Mouse (Mus musculus) CD8-positive naive resting alpha-beta T cell, adult 2 months (primary cell): Measurements from ENCODE around the gene Cmss1.

Experiments
- DNase-seq, 2 experiments: peaks; one replicate each; pipeline ENCODE4 v3.0.0; 2022; ENCODE audit warnings: low read depth in 2 of 2, low spot score in 2 of 2

Gene Cmss1

DNA sequence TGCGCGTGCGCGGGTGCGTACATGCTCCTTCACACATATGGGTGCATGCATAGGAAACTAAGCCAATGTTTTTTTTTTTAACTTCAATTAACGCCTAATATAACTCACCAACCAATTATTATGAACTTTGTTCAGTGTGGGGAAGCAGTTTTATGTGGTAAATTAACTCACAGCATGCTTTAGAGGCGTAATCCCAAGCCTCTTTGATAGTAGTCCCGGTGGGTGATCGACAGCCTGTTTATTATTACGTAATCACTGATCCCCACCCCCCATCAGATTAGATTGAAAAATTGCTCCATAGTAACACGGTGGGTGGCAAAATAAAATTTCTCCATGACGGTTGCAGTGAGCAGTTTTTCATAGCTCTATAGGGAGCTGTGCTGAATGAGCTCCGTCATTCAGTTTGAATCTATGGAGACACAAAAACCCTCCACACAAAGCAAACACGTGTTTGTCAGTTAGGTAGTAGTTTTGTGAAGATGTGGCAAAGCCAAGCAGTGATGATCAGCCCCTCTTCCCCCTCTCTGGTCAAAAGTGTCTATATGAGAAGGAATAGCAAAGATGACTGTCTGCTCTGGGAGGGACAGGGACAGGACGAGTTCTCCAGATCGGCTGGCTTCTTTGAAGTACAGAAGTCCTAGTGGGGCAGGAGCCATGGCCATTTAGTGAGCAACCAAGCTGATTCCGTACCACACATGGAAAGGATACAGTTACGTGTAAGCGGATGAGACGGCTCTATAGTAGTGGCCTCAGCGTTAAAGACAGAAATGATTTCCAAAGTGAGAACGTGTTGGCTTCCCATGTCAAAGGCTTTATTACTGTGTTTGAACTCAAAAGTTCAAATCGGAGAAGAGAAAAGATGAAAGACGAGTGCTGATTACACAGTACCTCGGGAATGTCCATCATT lies 303.6 kb downstream of the Cmss1 start:
- no peak for DNase-seq

- DNase-seq = no peak
Observed at GRCm38 (mm10) chr16:57301512-57302115, 305.1 kb downstream of the Cmss1 start.

DNA sequence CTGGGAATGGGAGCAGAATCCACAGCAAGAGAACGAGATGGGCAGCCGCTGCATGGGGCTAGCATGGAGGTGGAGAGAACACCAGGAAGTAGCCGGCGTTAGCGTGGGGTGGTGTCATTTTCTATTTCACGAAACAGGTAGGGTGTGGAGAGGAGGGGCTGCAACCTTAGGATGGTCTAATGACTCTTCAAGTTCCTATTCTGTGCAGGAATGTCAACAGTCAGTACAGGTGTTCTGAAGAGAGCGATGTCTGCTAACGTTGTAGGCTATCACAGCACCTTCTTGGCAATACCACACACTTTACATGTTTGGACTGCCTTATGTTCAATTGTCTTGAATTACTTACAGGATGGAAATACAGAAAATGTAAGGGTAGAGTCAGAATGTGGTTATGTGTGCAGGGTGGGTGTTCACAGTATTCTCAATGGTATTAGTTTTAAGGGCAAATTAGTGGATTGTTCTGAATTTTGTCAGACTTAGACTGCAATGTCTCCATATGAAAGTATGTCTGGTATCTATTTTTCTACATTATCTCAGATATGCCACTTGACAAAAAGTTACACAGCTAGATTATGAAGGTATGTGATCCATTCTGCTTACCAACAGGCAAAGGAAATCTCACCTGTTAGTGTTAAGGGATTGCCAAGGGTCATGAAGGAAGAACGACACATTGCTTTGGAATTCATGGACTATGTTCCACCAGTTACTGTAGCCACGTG lies 311.3 kb downstream of the Cmss1 start:
- no peak for DNase-seq

GRCm38 (mm10) chr16:57292765-57293164 lies 313.9 kb downstream of the Cmss1 start, which contains the start of gene Tmem30c:
Tmem30c (minus strand) TSS chr16:57292865.
- DNase-seq = no peak

GRCm38 (mm10) chr16:57292296-57292695 lies 314.4 kb downstream of the Cmss1 start:
- DNase-seq = no peak

- no peak for DNase-seq
Observed at GRCm38 (mm10) chr16:57291696-57292095, 315.0 kb downstream of the Cmss1 start.

- DNase-seq = no peak
Observed at GRCm38 (mm10) chr16:57281417-57281816, 325.2 kb downstream of the Cmss1 start.

DNA sequence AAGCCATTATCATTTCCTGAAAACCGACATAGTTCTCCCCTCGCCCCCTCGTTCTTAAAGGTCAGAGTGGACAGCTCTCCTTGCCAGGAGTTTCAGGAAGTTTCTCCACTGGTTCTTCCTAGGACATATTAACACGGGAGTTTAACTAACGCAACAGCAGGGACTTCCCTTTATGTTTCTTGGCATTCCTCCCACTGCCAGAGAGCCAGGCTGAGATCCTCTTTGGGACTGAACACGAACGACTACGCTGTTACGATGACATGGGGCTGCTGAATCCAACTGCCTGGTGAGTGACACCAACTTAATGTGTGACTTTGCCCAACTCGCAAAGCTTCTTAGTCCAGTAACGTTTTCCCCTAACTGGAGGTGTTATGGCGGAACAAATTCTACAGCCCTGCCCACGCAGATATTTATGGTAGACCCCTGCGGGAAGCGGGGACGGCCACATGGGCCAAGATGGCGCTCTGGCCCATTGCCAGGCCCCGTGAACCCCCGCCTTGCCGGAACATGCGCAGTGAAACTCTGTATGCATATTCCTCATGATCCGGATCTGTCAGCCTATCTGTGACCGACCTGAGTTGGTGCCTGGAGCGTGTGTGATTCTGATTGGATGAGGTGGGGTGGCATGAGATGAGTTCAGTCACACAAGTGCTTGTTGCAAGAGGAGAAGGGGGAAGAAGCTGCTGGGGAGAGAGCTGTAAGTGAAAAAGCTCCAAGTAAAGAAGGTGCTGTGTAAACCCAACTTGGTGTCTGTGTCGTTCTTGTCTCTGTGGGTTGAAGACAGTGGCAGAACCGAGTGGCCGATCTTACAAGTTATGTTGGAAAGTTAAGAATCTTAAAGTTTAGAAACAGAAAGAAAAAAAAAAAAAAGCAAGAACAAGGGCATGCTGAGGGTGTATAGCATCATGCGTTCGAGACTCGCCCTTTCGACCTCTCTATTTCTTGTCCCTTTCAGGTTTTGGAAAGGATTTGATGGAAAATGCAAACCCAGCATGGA lies 326.1 kb downstream of the Cmss1 start:
- DNase-seq = no peak

- DNase-seq = no peak
Observed at GRCm38 (mm10) chr16:57278976-57279626, 327.6 kb downstream of the Cmss1 start.

GRCm38 (mm10) chr16:57269751-57270150 lies 336.9 kb downstream of the Cmss1 start:
- DNase-seq = no peak

DNA sequence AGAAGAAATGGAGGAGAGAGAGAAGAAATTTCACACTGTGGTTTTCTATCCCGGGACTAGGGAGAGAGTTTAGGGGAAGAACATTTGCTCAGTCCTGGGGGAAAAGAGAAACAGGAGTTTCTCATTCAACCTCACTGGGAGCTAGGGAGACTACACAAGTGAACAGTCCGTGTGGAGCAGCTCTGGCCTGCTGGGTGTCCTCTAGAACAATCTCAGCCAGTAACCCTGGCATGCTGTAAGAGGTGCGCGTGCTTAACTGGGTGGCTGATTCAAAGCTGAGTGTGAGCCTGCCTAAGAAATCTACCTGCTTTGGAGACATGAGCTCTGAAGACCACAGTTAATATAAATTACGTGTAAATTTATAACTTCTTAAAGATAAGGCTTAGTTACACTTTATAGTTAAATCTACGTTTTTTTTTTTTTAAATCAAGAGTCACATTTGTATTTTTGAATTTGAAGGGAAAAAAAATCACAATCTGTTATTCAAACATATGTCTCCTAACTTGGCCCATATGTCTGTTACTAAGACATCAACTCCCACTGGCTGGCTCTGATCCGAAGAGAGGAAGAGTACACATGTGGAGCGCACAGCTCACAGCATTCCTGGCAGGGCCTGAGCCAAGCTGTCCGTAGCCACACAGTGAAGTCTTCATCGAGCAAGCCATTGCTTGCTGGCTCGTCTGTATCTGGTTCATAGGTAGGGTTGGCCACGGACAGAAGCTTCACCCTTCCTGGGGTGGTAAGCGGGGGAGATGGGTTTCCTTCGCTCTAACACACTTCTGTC lies 338.4 kb downstream of the Cmss1 start:
- DNase-seq = no peak

DNA sequence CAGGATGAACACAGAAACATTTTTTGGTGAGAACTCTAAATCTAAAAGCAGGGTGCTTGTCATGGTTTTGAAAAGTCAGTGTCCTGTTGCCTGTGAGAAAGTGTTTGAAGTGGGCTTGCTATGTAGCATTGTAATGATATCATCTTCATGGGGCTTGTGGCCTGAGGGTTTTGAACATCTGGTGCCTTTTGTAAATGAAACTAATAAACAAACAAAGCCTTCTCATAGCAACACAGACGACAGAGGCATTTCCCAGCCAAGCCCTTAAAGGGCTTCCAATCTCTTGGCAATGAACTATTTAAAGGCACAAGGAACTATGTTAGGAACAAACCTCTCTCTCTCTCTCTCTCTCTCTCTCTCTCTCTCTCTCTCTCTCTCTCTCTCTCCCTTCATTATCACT lies 339.6 kb downstream of the Cmss1 start:
- no peak for DNase-seq

DNA sequence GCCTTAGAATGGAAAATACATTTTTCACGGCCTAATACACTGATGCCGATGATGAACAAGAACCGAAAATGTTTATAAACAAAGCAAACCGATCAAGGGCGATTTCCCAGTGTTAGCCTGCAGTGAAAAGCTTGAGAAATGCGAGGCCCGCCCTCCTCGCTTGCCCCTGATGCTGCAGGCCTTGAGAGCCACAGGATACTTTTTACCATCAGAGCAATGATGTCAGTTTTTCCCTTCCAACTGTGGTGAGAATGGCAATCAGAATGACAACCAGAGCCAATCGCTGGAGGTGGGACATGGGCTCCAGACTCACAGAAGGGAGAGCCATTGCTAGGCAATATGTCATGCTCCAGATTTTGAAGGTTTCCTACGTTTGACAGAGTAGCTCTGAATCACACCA lies 346.5 kb downstream of the Cmss1 start:
- DNase-seq = no peak

- DNase-seq = no peak
Observed at GRCm38 (mm10) chr16:57259356-57260083, 347.1 kb downstream of the Cmss1 start.
